Mouse (Mus musculus) heart, postnatal 36 days (tissue): ENCODE data around the gene Slc4a8. TPM values are rescaled to one million over a fixed set of nuclear protein-coding genes. Genes with fewer than 3 reads are reported as not detected.

Experiments used
- DNase-seq, 2 experiments: peaks; one replicate each; pipeline ENCODE4 v3.0.0; 2021 to 2022
- intact Hi-C: fragments of 180-260 bp; cut with DNase I; formaldehyde crosslinking; loops from one replicate; pipeline ENCODE4 v1.15.1; 2025
- total RNA-seq, 2 experiments: library from RNA; stranded (reverse); gene quantifications; 2 replicates each; pipeline ENCODE4 v1.2.3; 2021

Gene Slc4a8
- total RNA-seq: 1 to 10 TPM; 2.3 to 2.7 TPM

- intact Hi-C loops: no loop called here
Measured at GRCm38 (mm10) chr15:100761419-100762185, at the start of gene Slc4a8. Gene Slc4a8, plus strand, starts transcription at chr15:100761747.

DNA sequence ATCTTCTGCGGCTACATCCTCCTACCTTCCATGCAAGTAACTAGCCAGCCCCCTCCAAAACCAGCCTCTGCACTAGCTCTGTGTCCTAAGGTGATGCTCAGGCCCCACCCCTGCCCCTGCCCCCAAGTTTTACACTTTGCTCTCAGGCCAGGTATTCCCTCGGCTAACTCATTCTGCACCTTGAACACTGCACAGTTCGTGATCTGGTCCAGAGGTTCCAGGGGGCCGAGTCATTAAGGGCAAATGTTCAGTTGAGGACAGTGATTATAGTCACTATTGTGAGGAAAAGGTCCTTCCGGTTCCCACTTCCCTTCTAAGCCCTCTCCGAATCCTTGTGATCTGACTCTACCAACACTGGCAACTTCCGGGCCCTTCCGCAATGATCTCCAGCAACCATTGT lies 47.1 kb upstream of the Slc4a8 start:
- intact Hi-C loops: no loop called here
- no peak for DNase-seq

More at GRCm38 (mm10) chr15:100761419-100762185, at the start of gene Slc4a8:
- DNase-seq: peak; percentile 80 to 84

DNA sequence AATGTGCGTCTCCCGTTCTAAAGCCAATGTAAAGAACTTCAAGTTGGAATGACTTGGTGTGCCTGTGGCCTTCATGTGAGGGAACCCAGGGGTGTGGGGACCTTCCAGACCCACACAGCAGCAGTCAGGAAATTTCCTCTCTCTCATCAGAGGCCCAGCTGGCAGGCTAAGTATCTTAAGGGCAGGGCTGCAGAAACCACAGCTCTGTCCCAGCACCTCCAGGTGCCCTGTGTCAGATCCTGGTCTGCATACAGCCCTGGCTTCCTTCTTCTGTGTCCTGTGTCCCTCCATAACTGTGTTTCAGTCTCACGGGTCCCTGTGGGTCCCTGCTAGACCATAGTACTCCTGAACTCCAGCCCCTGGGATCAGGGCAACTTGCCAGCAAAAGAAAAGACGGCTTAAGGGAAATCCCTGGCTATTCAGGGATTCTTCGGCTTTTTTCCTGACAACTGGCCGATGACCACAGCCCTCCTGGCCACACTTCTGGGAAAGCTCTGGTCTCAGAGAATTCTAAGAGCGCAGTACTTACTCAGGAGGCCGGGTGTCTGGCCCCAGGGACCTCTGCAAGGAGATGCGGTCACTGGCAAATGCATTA lies 46.1 kb upstream of the Slc4a8 start:
- DNase-seq: no peak
- intact Hi-C loops: no loop called here

DNA sequence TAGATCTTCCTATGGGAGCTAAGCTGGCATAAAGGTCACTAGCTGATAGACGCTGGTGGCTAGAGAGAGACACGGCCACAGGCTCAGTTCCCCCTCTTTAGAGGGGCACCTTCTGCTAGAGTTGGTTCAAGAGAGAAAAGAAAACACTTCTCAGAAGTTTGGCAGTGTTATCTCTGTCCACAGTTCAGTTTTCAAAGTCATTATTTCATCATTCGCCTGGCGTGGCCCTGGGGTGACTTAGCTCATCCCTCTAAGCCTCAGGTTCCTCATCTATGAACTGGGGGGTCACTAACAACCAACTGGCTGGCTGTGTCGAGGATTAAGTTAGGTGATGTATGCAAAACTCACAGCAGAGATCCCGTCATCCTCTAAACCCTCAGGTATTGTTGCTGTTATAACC lies 43.6 kb upstream of the Slc4a8 start:
- DNase-seq: no peak
- intact Hi-C loops: no loop called here

- DNase-seq: no peak
- intact Hi-C loops: no loop called here
Measured at GRCm38 (mm10) chr15:100718572-100718971, 43.0 kb upstream of the Slc4a8 start.

GRCm38 (mm10) chr15:100719217-100719616 lies 42.3 kb upstream of the Slc4a8 start:
- intact Hi-C loops: no loop called here
- no peak for DNase-seq

DNA sequence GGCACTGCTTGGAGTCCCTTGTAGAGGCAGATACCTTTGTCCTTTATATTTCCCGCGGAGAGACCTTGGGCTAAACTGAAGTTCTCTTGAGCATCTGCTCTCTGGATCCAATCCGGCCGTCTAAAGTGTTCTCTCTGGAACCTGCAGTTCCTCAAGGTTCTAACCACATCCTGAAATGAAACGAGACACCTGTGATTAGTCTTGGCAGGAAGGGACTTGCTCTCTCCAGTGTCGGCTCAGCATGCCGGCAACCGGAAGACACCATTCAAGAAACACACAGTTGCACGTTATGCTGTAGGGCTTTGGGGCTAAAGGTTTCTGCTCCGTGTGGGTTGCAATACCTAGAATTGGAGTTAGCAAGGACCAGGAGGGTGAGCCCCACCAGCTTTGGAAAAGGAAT lies 41.5 kb upstream of the Slc4a8 start:
- no peak for DNase-seq
- intact Hi-C loops: no loop called here

DNA sequence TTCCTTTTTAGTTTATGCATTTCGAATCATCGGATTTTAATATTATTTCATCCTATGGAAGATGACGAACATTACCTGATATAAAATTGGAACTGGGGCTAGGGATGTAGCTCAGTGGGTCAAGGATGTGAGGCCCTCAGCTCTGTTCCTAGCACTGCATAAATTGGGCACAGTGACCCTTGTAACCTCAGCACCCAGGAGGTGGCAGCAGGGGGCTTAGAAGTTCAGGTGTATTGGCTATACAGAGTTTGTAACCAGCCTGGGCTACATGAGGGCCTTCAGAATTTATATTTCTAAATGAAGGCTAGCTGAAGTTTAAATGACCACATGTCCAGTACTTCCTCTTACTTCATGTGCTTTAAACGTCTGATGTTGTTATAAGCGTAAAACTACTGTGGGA lies 40.1 kb upstream of the Slc4a8 start:
- no peak for DNase-seq
- intact Hi-C loops: no loop called here

- no peak for DNase-seq
Measured at GRCm38 (mm10) chr15:100722026-100722425, 39.5 kb upstream of the Slc4a8 start.

DNA sequence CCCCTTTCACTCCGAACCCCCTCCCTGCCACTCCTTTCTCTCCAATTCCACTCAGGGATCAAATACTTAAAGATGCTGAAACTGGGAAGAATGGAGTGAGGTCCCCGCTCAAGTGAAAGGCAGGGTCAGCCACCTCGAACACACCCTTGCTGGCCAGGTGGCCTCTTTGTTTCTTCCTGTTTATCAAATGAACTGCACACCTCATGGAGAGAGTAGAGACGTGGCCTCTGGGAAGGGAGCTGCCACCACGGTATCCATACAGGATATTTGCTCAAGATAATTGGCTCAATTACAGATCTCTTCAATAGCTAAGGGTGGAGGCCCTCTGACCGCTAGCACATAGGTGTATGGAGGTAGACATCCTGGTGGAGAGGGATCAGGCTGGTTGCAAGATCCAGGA lies 39.0 kb upstream of the Slc4a8 start:
- no peak for DNase-seq
- intact Hi-C loops: no loop called here

More at GRCm38 (mm10) chr15:100722026-100722425, 39.5 kb upstream of the Slc4a8 start:
- intact Hi-C loops: no loop called here

DNA sequence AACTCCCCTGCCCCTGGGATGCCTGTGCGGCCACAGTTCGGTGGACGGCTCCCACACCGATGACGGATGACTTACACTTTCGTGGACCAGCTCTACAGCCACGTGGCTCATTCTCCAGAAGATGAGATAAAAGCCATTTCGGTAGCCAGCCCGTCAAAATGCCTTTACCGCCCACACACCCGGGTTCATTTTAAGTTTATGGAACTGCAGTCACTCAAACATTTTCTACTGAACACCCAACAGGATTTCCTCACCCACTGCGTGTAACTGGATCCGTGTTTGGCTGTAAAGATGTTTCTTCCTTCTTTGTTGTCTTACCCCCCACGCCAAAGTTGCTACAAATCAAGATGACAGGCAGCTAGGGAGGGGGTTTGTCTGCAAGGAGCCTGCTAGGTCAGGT lies 38.0 kb upstream of the Slc4a8 start:
- no peak for DNase-seq
- intact Hi-C loops: no loop called here

- DNase-seq: no peak
- intact Hi-C loops: no loop called here
Measured at GRCm38 (mm10) chr15:100726721-100727120, 34.8 kb upstream of the Slc4a8 start.

GRCm38 (mm10) chr15:100727834-100728233 lies 33.7 kb upstream of the Slc4a8 start:
- DNase-seq: no peak
- intact Hi-C loops: no loop called here

DNA sequence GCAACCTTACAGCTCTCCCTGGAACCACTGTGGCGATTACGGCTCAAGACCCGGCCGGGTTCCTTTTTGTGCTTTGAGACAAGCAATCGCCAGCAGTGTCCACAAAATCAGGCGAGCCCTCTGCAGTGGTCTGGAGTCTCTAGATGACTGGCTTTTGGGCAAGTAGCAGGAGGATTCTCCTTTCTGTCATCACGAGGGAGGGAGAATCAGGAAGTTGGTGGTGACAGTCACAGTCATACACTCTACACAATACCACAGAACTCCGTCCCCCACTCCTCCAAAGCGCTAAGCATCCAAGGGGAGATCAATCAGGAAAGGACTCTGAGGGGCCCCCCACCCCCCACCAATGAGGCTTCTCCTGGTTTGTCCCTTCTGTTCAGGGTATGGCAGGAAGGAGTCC lies 33.0 kb upstream of the Slc4a8 start:
- no peak for DNase-seq
- intact Hi-C loops: no loop called here

- intact Hi-C loops: no loop called here
Measured at GRCm38 (mm10) chr15:100729281-100729985, 32.1 kb upstream of the Slc4a8 start, which contains the start of gene Galnt6. Gene Galnt6, minus strand, starts transcription at chr15:100729376.

DNA sequence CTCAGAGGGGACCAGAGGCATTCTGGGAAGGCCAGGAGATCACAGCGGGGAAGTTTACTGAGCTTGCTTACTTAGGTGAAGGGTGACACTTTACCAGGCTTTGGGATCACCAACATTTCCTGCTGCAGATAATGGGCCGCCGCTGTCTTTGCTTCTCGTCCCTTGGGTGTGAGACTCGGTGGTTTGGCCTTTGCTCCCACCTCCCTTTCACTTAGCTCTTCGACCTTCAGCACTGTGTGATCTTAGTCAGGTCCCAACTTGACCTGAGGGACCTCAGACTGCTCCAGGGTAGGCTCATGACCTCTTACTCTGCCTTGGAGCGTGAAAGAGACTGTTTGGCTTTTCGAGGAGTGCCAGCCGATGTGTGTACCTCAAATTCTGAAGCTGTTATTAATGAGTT lies 30.5 kb upstream of the Slc4a8 start:
- no peak for DNase-seq
- intact Hi-C loops: no loop called here

More at GRCm38 (mm10) chr15:100729281-100729985, 32.1 kb upstream of the Slc4a8 start, which contains the start of gene Galnt6:
- peak in 1 of 2 experiments; percentile 19 for DNase-seq

GRCm38 (mm10) chr15:100732580-100732979 lies 29.0 kb upstream of the Slc4a8 start:
- no peak for DNase-seq
- intact Hi-C loops: no loop called here

DNA sequence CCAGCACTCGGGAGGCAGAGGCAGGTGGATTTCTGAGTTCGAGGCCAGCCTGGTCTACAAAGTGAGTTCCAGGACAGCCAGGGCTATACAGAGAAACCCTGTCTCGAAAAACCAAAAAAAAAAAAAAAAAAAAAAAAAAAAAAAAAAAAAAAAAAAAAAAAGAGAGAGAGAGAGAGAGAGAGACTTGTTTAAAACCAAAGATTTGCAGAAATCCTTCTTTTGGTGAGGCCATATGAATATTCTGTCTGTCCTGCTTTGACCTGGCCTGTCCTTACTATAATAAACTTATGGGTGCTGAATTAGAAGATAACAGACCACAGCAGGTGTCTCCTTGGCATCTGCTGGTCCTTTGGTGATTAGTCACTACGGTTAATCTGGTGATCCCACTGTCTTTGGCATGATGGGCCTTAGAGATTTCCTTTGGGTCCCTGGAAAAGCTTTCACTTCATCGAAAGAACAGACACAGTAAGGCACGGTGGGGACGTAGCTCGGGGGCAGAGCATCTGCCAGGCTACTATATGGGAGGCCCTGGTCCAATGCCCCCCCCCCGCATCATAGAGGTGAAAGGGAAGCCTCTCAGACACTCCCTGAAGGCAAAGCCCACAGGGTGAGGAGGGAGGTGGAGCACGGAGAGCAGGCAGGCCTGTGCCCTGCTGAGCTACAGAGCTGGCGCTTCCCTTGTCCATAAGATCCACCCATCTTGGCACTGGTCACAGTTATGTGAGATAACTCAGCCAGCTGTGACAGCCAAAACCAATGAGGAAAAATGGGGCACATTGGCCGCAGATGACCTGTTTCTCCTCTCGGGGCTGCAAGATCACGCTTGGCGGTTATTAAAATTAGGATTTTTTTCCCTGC lies 26.2 kb upstream of the Slc4a8 start:
- intact Hi-C loops: no loop called here
- no peak for DNase-seq

DNA sequence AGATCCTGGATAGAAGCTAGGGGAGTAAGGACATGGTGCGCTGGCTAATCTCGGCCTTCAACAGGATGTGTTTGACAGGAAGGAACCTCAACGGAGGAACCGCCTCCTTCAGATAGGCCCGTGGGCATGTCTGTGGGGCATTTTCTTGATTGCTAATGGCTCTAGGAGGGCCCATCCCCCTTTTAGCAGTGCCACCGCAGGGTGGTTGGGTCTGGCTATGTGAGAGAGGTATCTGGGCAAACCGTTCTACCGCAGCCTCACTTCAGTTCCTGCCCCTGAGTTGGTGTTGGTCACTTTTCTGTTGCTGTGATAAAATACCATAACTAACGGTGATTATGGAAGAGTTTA lies 25.6 kb upstream of the Slc4a8 start:
- intact Hi-C loops: no loop called here
- DNase-seq: no peak

GRCm38 (mm10) chr15:100737667-100738066 lies 23.9 kb upstream of the Slc4a8 start:
- DNase-seq: no peak
- intact Hi-C loops: no loop called here

DNA sequence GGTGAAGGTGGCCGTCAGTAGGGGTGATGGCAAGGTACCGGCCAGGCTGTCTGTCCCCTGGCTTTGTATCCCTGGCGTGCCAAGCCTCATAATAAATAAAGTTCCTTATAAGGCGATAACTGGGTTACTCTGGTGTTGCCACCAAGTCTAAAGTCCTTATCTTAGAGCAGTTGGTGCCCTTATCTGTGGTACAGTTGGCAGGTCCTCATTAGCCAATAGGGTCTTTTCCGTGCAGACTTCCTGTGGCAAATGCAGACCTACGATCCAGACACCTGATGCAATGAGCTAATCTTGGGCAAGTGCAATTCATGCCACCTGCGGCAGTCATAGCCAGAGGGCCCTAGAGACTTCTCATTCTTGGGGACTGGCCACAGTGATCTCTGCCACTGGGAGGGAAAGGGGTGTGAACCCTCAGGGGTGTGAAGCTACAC lies 23.2 kb upstream of the Slc4a8 start:
- intact Hi-C loops: no loop called here
- DNase-seq: no peak
